Mouse (Mus musculus) forebrain, embryonic 15.5 days (tissue): ENCODE data around the gene Itm2b. TPM values are rescaled to one million over a fixed set of nuclear protein-coding genes. Genes with fewer than 3 reads are reported as not detected.

Experiments
- ATAC-seq: fragments of 200-750 bp; cut with Nextera tagmentation; replicated peaks from 2 replicates; pipeline ENCODE4 v1.8.0; 2017; ENCODE audit warnings: mild to moderate bottlenecking, moderate TSS enrichment, moderate library complexity
- H3K27ac ChIP-seq: fragments of 300-500 bp; sonication (generic); replicated peaks from 2 replicates; pipeline ENCODE4 v1.5.1; 2015; ENCODE audit warnings: mild to moderate bottlenecking, inconsistent platforms
- H3K27me3 ChIP-seq: fragments of 300-500 bp; sonication (generic); 2 replicates; pipeline ENCODE4 v1.6.1; 2015; ENCODE audit warnings: inconsistent platforms
- H3K36me3 ChIP-seq: fragments of 300-500 bp; sonication (generic); 2 replicates; pipeline ENCODE4 v1.6.1; 2015; ENCODE audit warnings: mild to moderate bottlenecking, inconsistent platforms
- H3K4me1 ChIP-seq: fragments of 300-500 bp; sonication (generic); 2 replicates; pipeline ENCODE4 v1.6.1; 2015; ENCODE audit warnings: inconsistent platforms
- H3K4me2 ChIP-seq: fragments of 300-500 bp; sonication (generic); replicated peaks from 2 replicates; pipeline ENCODE4 v1.6.1; 2015; ENCODE audit warnings: mild to moderate bottlenecking, inconsistent platforms
- H3K4me3 ChIP-seq: fragments of 300-500 bp; sonication (generic); 2 replicates; pipeline ENCODE4 v1.5.1; 2015; ENCODE audit warnings: mild to moderate bottlenecking, inconsistent platforms
- H3K9ac ChIP-seq: fragments of 300-500 bp; sonication (generic); replicated peaks from 2 replicates; pipeline ENCODE4 v1.6.1; 2015; ENCODE audit warnings: mild to moderate bottlenecking, inconsistent platforms
- H3K9me3 ChIP-seq: fragments of 300-500 bp; sonication (generic); 2 replicates; pipeline ENCODE4 v1.6.1; 2016; ENCODE audit warnings: inconsistent platforms
- WGBS: fragments of 180-500 bp; shearing (Covaris S2); methylation state at CpG from one replicate; pipeline ENCODE4 v1.1.7; 2015; ENCODE audit warnings: mixed read lengths; 5-methylcytosine and 5-hydroxymethylcytosine counted together
- polyA plus RNA-seq: library from polyadenylated mRNA; unstranded; fragments of >200 nt; fragmentation: Nextera tagmentation; extraction: Ambion mirVana; gene quantifications from 2 replicates; pipeline ENCODE4 v1.2.1, GENCODE M21; 2015

The Itm2b gene
- polyA plus RNA-seq, 1 experiment from 2014 or later: 665 TPM

GRCm38 (mm10) chr14:73331386-73331785, 53.7 kb downstream of the Itm2b start:
- no peak overlapping the region for H3K4me3 ChIP-seq
- H3K9ac ChIP-seq: no peak overlapping the region
- H3K27me3 ChIP-seq: no peaks in the 10 kb centered on the region
- ATAC-seq: no peak
- WGBS: 88% methylated on average over 4 of the region's 4 CpGs
- no peak overlapping the region for H3K27ac ChIP-seq
- no peak overlapping the region for H3K4me2 ChIP-seq
- no peaks in the 10 kb centered on the region for H3K9me3 ChIP-seq
- peaks cover 8% of the 10 kb centered on the region for H3K4me1 ChIP-seq
- H3K36me3 ChIP-seq: no peaks in the 10 kb centered on the region

- no peak overlapping the region for H3K9ac ChIP-seq
- ATAC-seq: no peak
- WGBS: 93% methylated on average over 2 of the region's 2 CpGs
- no peak overlapping the region for H3K27ac ChIP-seq
- H3K4me2 ChIP-seq: no peak overlapping the region
- no peak overlapping the region for H3K4me3 ChIP-seq
- no peaks in the 10 kb centered on the region for H3K36me3 ChIP-seq
- H3K4me1 ChIP-seq: peaks cover 9% of the 10 kb centered on the region
- no peaks in the 10 kb centered on the region for H3K27me3 ChIP-seq
- no peaks in the 10 kb centered on the region for H3K9me3 ChIP-seq
Measured at GRCm38 (mm10) chr14:73329871-73330270, 55.2 kb downstream of the Itm2b start.

- H3K27me3 ChIP-seq: no peaks in the 10 kb centered on the region
- ATAC-seq: no peak
- H3K4me2 ChIP-seq: peak overlapping the region; percentile 63
- peak overlapping the region; percentile 94 for H3K27ac ChIP-seq
- peak overlapping the region; percentile 85 for H3K9ac ChIP-seq
- no peaks in the 10 kb centered on the region for H3K36me3 ChIP-seq
- H3K9me3 ChIP-seq: no peaks in the 10 kb centered on the region
- 3% methylated on average over 8 of the region's 8 CpGs for WGBS
- H3K4me1 ChIP-seq: peaks cover 26% of the 10 kb centered on the region
- H3K4me3 ChIP-seq: peak overlapping the region; percentile 89
Measured at GRCm38 (mm10) chr14:73326511-73326910, 58.6 kb downstream of the Itm2b start.

GRCm38 (mm10) chr14:73325456-73326381, 59.4 kb downstream of the Itm2b start, which contains the start of gene Rb1:
Rb1 (minus strand) TSS chr14:73325822.
- no peaks in the 10 kb centered on the region for H3K9me3 ChIP-seq
- no peaks in the 10 kb centered on the region for H3K36me3 ChIP-seq
- H3K4me1 ChIP-seq: peaks cover 26% of the 10 kb centered on the region
- WGBS: under 1% methylated on average over 104 of the region's 135 CpGs
- H3K4me3 ChIP-seq: peak within 1 kb of the TSS; percentile 89
- peak; percentile 89 for ATAC-seq
- H3K9ac ChIP-seq: peak within 1 kb of the TSS; percentile 85
- peak within 1 kb of the TSS; percentile 94 for H3K27ac ChIP-seq
- H3K27me3 ChIP-seq: no peaks in the 10 kb centered on the region
- peak within 1 kb of the TSS; percentile 63 for H3K4me2 ChIP-seq

GRCm38 (mm10) chr14:73324634-73325455, 60.2 kb downstream of the Itm2b start:
- under 1% methylated on average over 55 of the region's 55 CpGs for WGBS
- Histone ChIP-seq H3K4me1 (peaks cover 26% of the 10 kb centered on the region), H3K27ac (peak overlapping the region; percentile 94), H3K4me2 (peak overlapping the region; percentile 63), H3K9me3 (no peaks in the 10 kb centered on the region), H3K27me3 (no peaks in the 10 kb centered on the region), H3K4me3 (peak overlapping the region; percentile 89), H3K36me3 (0 out of 2 replicates have a peak, but pooled peaks cover 1% of the 10 kb centered on the region), H3K9ac (peak overlapping the region; percentile 85)
- peak; percentile 63 for ATAC-seq

GRCm38 (mm10) chr14:73323965-73324364, 61.1 kb downstream of the Itm2b start:
- WGBS: 23% methylated on average over 2 of the region's 2 CpGs
- Histone ChIP-seq H3K9ac (no peak overlapping the region), H3K4me3 (no peak overlapping the region), H3K36me3 (0 out of 2 replicates have a peak, but pooled peaks cover 2% of the 10 kb centered on the region), H3K27me3 (no peaks in the 10 kb centered on the region), H3K4me2 (no peak overlapping the region; the same call in 1 of the 2 replicates), H3K4me1 (peaks cover 26% of the 10 kb centered on the region), H3K27ac (no peak overlapping the region), H3K9me3 (no peaks in the 10 kb centered on the region)
- no peak for ATAC-seq

- 90% methylated on average over 3 of the region's 3 CpGs for WGBS
- Histone ChIP-seq H3K4me2 (no peak overlapping the region), H3K27me3 (no peaks in the 10 kb centered on the region), H3K9me3 (no peaks in the 10 kb centered on the region), H3K27ac (no peak overlapping the region), H3K4me3 (no peak overlapping the region), H3K4me1 (peaks cover 25% of the 10 kb centered on the region), H3K36me3 (0 out of 2 replicates have a peak, but pooled peaks cover 2% of the 10 kb centered on the region), H3K9ac (no peak overlapping the region)
- no peak for ATAC-seq
Measured at GRCm38 (mm10) chr14:73322142-73322541, 62.9 kb downstream of the Itm2b start.

GRCm38 (mm10) chr14:73316933-73317332, 68.2 kb downstream of the Itm2b start:
- Histone ChIP-seq H3K4me1 (0 out of 2 replicates have a peak, but pooled peaks cover 3% of the 10 kb centered on the region), H3K27ac (no peak overlapping the region), H3K4me2 (no peak overlapping the region), H3K36me3 (0 out of 2 replicates have a peak, but pooled peaks cover 2% of the 10 kb centered on the region), H3K9ac (no peak overlapping the region), H3K27me3 (no peaks in the 10 kb centered on the region), H3K4me3 (no peak overlapping the region), H3K9me3 (no peaks in the 10 kb centered on the region)
- no peak for ATAC-seq

- 0 out of 2 replicates have a peak, but pooled peaks cover 3% of the 10 kb centered on the region for H3K4me1 ChIP-seq
- H3K36me3 ChIP-seq: no peaks in the 10 kb centered on the region
- no peak overlapping the region for H3K4me3 ChIP-seq
- H3K27me3 ChIP-seq: no peaks in the 10 kb centered on the region
- no peaks in the 10 kb centered on the region for H3K9me3 ChIP-seq
- no peak overlapping the region for H3K9ac ChIP-seq
- WGBS: 80% methylated on average over 4 of the region's 4 CpGs
- no peak overlapping the region for H3K27ac ChIP-seq
- no peak for ATAC-seq
- no peak overlapping the region for H3K4me2 ChIP-seq
Measured at GRCm38 (mm10) chr14:73313864-73314263, 71.2 kb downstream of the Itm2b start.

- no peak overlapping the region for H3K4me2 ChIP-seq
- WGBS: 62% methylated on average over 5 of the region's 5 CpGs
Measured at GRCm38 (mm10) chr14:73313396-73313795, 71.7 kb downstream of the Itm2b start.

GRCm38 (mm10) chr14:73312909-73313308, 72.2 kb downstream of the Itm2b start:
- WGBS: 73% methylated on average over 5 of the region's 5 CpGs
- no peak overlapping the region for H3K4me2 ChIP-seq
- no peaks in the 10 kb centered on the region for H3K36me3 ChIP-seq
- 0 out of 2 replicates have a peak, but pooled peaks cover 3% of the 10 kb centered on the region for H3K4me1 ChIP-seq
- no peak overlapping the region for H3K27ac ChIP-seq
- H3K9ac ChIP-seq: no peak overlapping the region
- H3K4me3 ChIP-seq: no peak overlapping the region
- no peaks in the 10 kb centered on the region for H3K27me3 ChIP-seq
- ATAC-seq: no peak
- H3K9me3 ChIP-seq: no peaks in the 10 kb centered on the region

More at GRCm38 (mm10) chr14:73313396-73313795, 71.7 kb downstream of the Itm2b start:
- no peak overlapping the region for H3K9ac ChIP-seq
- H3K9me3 ChIP-seq: no peaks in the 10 kb centered on the region
- 0 out of 2 replicates have a peak, but pooled peaks cover 3% of the 10 kb centered on the region for H3K4me1 ChIP-seq
- no peaks in the 10 kb centered on the region for H3K27me3 ChIP-seq
- no peaks in the 10 kb centered on the region for H3K36me3 ChIP-seq
- no peak overlapping the region for H3K4me3 ChIP-seq
- no peak overlapping the region for H3K27ac ChIP-seq
- no peak for ATAC-seq
